Mouse (Mus musculus) intestine, embryonic 15.5 days (tissue): ENCODE results near the gene Stmn3. TPM values are rescaled to one million over a fixed set of nuclear protein-coding genes. Genes with fewer than 3 reads are reported as not detected.

Experiments used
- ATAC-seq: fragments of 200-750 bp; cut with Nextera tagmentation; 2 replicates; pipeline ENCODE4 v1.8.0; 2017; ENCODE audit warnings: moderate TSS enrichment, moderate library complexity
- H3K27ac ChIP-seq: fragments of 300-500 bp; sonication (generic); 2 replicates; pipeline ENCODE4 v1.5.1; 2015; ENCODE audit warnings: mild to moderate bottlenecking, inconsistent platforms
- H3K27me3 ChIP-seq: fragments of 300-500 bp; sonication (generic); replicated peaks from 2 replicates; pipeline ENCODE4 v1.6.1; 2015; ENCODE audit warnings: inconsistent platforms
- H3K36me3 ChIP-seq: fragments of 300-500 bp; sonication (generic); 2 replicates; pipeline ENCODE4 v1.6.1; 2015; ENCODE audit warnings: inconsistent platforms
- H3K4me1 ChIP-seq: fragments of 300-500 bp; sonication (generic); replicated peaks from 2 replicates; pipeline ENCODE4 v1.6.1; 2015; ENCODE audit warnings: inconsistent platforms
- H3K4me2 ChIP-seq: fragments of 300-500 bp; sonication (generic); replicated peaks from 2 replicates; pipeline ENCODE4 v1.6.1; 2015; ENCODE audit warnings: mild to moderate bottlenecking, inconsistent platforms
- H3K4me3 ChIP-seq: fragments of 300-500 bp; sonication (generic); replicated peaks from 2 replicates; pipeline ENCODE4 v1.5.1; 2015; ENCODE audit warnings: inconsistent platforms
- H3K9ac ChIP-seq: fragments of 300-500 bp; sonication (generic); 2 replicates; pipeline ENCODE4 v1.6.1; 2015; ENCODE audit warnings: inconsistent platforms
- H3K9me3 ChIP-seq: fragments of 300-500 bp; sonication (generic); 2 replicates; pipeline ENCODE4 v1.6.1; 2016; ENCODE audit warnings: inconsistent platforms
- WGBS: fragments of 180-500 bp; shearing (Covaris S2); methylation state at CpG from one replicate; pipeline ENCODE4 v1.1.7; 2015; 5-methylcytosine and 5-hydroxymethylcytosine counted together
- polyA plus RNA-seq: library from polyadenylated mRNA; unstranded; fragments of >200 nt; fragmentation: Nextera tagmentation; extraction: Ambion mirVana; gene quantifications from 2 replicates; pipeline ENCODE4 v1.2.1, GENCODE M21; 2015

Gene Stmn3
- polyA plus RNA-seq, 1 experiment from 2014 or later, result 44.1 TPM

GRCm38 (mm10) chr2:181276766-181277165, 37.5 kb downstream of the Stmn3 start:
- Histone ChIP-seq H3K4me2 (no peak overlapping the region), H3K9ac (no peak overlapping the region), H3K36me3 (0 out of 2 replicates have a peak, but pooled peaks cover 5% of the 10 kb centered on the region), H3K9me3 (no peaks in the 10 kb centered on the region), H3K27me3 (no peaks in the 10 kb centered on the region), H3K4me3 (no peak overlapping the region), H3K4me1 (no peaks in the 10 kb centered on the region), H3K27ac (no peak overlapping the region)
- WGBS, result 60% methylated on average over 1 of the region's 1 CpGs
- ATAC-seq, result no peak

DNA sequence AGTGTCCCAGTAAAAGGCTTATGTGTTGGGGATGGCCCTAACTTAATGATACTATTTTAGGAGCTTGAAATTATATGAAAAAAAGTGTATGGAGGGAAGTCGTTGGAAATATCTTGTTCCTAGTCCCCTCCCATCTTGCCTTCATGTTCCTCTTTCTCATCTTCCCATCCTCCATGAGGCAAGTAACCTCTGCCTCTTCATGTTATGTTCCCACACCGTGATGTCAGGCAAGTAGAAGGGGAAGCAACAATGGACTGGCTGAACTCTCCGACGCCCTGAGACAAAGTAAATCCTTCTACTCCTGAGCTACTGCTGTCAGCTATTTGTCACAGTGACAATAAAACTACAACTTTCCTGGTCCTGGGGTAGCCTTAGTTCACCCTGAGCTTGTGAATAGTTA, 39.7 kb downstream of the Stmn3 start:
- no peak for ATAC-seq
- no peak overlapping the region for H3K27ac ChIP-seq
- H3K4me1 ChIP-seq, result no peaks in the 10 kb centered on the region
- H3K9ac ChIP-seq, result no peak overlapping the region
- no peak overlapping the region for H3K4me3 ChIP-seq
- 86% methylated on average over 4 of the region's 4 CpGs for whole genome bisulfite sequencing
- no peaks in the 10 kb centered on the region for H3K27me3 ChIP-seq
- H3K4me2 ChIP-seq, result no peak overlapping the region
- no peaks in the 10 kb centered on the region for H3K9me3 ChIP-seq
- 0 out of 2 replicates have a peak, but pooled peaks cover 9% of the 10 kb centered on the region for H3K36me3 ChIP-seq

GRCm38 (mm10) chr2:181273829-181274228, 40.5 kb downstream of the Stmn3 start:
- Histone ChIP-seq H3K4me1 (no peaks in the 10 kb centered on the region), H3K27me3 (no peaks in the 10 kb centered on the region), H3K27ac (no peak overlapping the region), H3K9me3 (no peaks in the 10 kb centered on the region), H3K4me2 (no peak overlapping the region), H3K4me3 (no peak overlapping the region), H3K9ac (no peak overlapping the region), H3K36me3 (0 out of 2 replicates have a peak, but pooled peaks cover 9% of the 10 kb centered on the region)
- ATAC-seq, result no peak
- 84% methylated on average over 2 of the region's 2 CpGs for WGBS

GRCm38 (mm10) chr2:181272092-181272491, 42.2 kb downstream of the Stmn3 start:
- H3K36me3 ChIP-seq, result 0 out of 2 replicates have a peak, but pooled peaks cover 9% of the 10 kb centered on the region

GRCm38 (mm10) chr2:181266839-181267238, 47.5 kb downstream of the Stmn3 start:
- Histone ChIP-seq H3K4me3 (no peak overlapping the region), H3K27me3 (no peaks in the 10 kb centered on the region), H3K36me3 (peaks cover 11% of the 10 kb centered on the region; the same call in 1 of the 2 replicates), H3K27ac (no peak overlapping the region), H3K4me2 (no peak overlapping the region), H3K4me1 (no peaks in the 10 kb centered on the region), H3K9ac (no peak overlapping the region), H3K9me3 (no peaks in the 10 kb centered on the region)
- WGBS, result 93% methylated on average over 2 of the region's 2 CpGs
- no peak for ATAC-seq

More at GRCm38 (mm10) chr2:181272092-181272491, 42.2 kb downstream of the Stmn3 start:
- no peak overlapping the region for H3K4me2 ChIP-seq
- H3K4me1 ChIP-seq, result no peaks in the 10 kb centered on the region
- H3K9me3 ChIP-seq, result no peaks in the 10 kb centered on the region
- H3K27ac ChIP-seq, result no peak overlapping the region
- no peak for ATAC-seq
- H3K9ac ChIP-seq, result no peak overlapping the region
- 88% methylated on average over 2 of the region's 2 CpGs for WGBS
- H3K4me3 ChIP-seq, result no peak overlapping the region
- no peaks in the 10 kb centered on the region for H3K27me3 ChIP-seq

Other genes starting within 250 kb of the Stmn3 start
- 1.3 and 1.5 TPM in 2 replicates for gene Kcnq2, start 179.2 kb downstream of the Stmn3 start, polyA plus RNA-seq
- gene Eef1a2, start 157.5 kb downstream of the Stmn3 start, polyA plus RNA-seq, result 0.10 and 0.26 TPM in 2 replicates
- gene Ppdpf, start 127.3 kb downstream of the Stmn3 start, polyA plus RNA-seq, result 264 and 275 TPM in 2 replicates
- 0.14 and 0.21 TPM in 2 replicates for gene Ptk6, start 111.7 kb downstream of the Stmn3 start, polyA plus RNA-seq
- 0.05 TPM in 1 of 2 replicates, not detected in the other for gene Srms, start 101.3 kb downstream of the Stmn3 start, polyA plus RNA-seq
- gene Fndc11, start 94.5 kb downstream of the Stmn3 start, polyA plus RNA-seq, result not detected in 2 replicates
- 2.2 and 2.8 TPM in 2 replicates for gene Helz2, start 72.5 kb downstream of the Stmn3 start, polyA plus RNA-seq
- 11.3 and 13.2 TPM in 2 replicates for gene Gmeb2, start 26.5 kb downstream of the Stmn3 start, polyA plus RNA-seq
- gene Rtel1, start 5.2 kb upstream of the Stmn3 start, polyA plus RNA-seq, result 30.3 and 32.8 TPM in 2 replicates
- gene Zgpat, start 50.4 kb upstream of the Stmn3 start, polyA plus RNA-seq, result 35.7 and 36.7 TPM in 2 replicates
- gene Arfrp1, start 50.9 kb upstream of the Stmn3 start, polyA plus RNA-seq, result 55.4 and 58.3 TPM in 2 replicates
- 17.1 and 19.4 TPM in 2 replicates for gene Lime1, start 65.6 kb upstream of the Stmn3 start, polyA plus RNA-seq
- gene Zbtb46, start 144.9 kb upstream of the Stmn3 start, polyA plus RNA-seq, result 7.2 and 7.4 TPM in 2 replicates
- gene Abhd16b, start 178.7 kb upstream of the Stmn3 start, polyA plus RNA-seq, result 0.18 and 0.30 TPM in 2 replicates
- 133 and 140 TPM in 2 replicates for gene Tpd52l2, start 182.6 kb upstream of the Stmn3 start, polyA plus RNA-seq
- 74.5 and 76.4 TPM in 2 replicates for gene Dnajc5, start 206.0 kb upstream of the Stmn3 start, polyA plus RNA-seq